Mouse (Mus musculus) heart, embryonic 13.5 days (tissue): Measurements from ENCODE around the gene Cdc73. TPM values are rescaled to one million over a fixed set of nuclear protein-coding genes. Genes with fewer than 3 reads are reported as not detected.
"Not testable (repeated sequence)": the region's sequence is repeated elsewhere in the genome, so short reads cannot be mapped to it uniquely, and the experiment has no call there.

Experiments
- ATAC-seq: fragments of 200-750 bp; cut with Nextera tagmentation; 2 replicates; pipeline ENCODE4 v1.8.0; 2017; ENCODE audit warnings: moderate TSS enrichment; ENCODE audit not compliant: insufficient number of reproducible peaks, low FRiP score, low TSS enrichment; ENCODE audit errors: extremely low read depth
- H3K27ac ChIP-seq: fragments of 300-500 bp; sonication (generic); replicated peaks from 2 replicates; pipeline ENCODE4 v1.5.1; 2015; ENCODE audit warnings: moderate library complexity, mild to moderate bottlenecking, inconsistent platforms
- H3K27me3 ChIP-seq: fragments of 300-500 bp; sonication (generic); replicated peaks from 2 replicates; pipeline ENCODE4 v1.6.1; 2015; ENCODE audit warnings: mild to moderate bottlenecking, inconsistent platforms
- H3K36me3 ChIP-seq: fragments of 300-500 bp; sonication (generic); 2 replicates; pipeline ENCODE4 v1.6.1; 2015; ENCODE audit warnings: mild to moderate bottlenecking, inconsistent platforms
- H3K4me1 ChIP-seq: fragments of 300-500 bp; sonication (generic); 2 replicates; pipeline ENCODE4 v1.6.1; 2015; ENCODE audit warnings: inconsistent platforms
- H3K4me2 ChIP-seq: fragments of 300-500 bp; sonication (generic); 2 replicates; pipeline ENCODE4 v1.6.1; 2015; ENCODE audit warnings: inconsistent platforms, mild to moderate bottlenecking, moderate library complexity
- H3K4me3 ChIP-seq: fragments of 300-500 bp; sonication (generic); 2 replicates; pipeline ENCODE4 v1.5.1; 2015; ENCODE audit warnings: moderate library complexity, mild to moderate bottlenecking, inconsistent platforms
- H3K9ac ChIP-seq: fragments of 300-500 bp; sonication (generic); 2 replicates; pipeline ENCODE4 v1.6.1; 2015; ENCODE audit warnings: inconsistent platforms, mild to moderate bottlenecking, moderate library complexity
- H3K9me3 ChIP-seq: fragments of 300-500 bp; sonication (generic); 2 replicates; pipeline ENCODE4 v1.6.1; 2016; ENCODE audit warnings: inconsistent platforms
- WGBS: fragments of 180-500 bp; shearing (Covaris S2); methylation state at CpG from one replicate; pipeline ENCODE4 v1.1.7; 2015; ENCODE audit warnings: mixed read lengths; 5-methylcytosine and 5-hydroxymethylcytosine counted together
- polyA plus RNA-seq: library from polyadenylated mRNA; unstranded; fragments of >200 nt; fragmentation: Nextera tagmentation; extraction: Ambion mirVana; gene quantifications from 2 replicates; pipeline ENCODE4 v1.2.1, GENCODE M21; 2015

Gene Cdc73
- polyA plus RNA-seq, 1 experiment from 2014 or later, result 16.7 TPM

DNA sequence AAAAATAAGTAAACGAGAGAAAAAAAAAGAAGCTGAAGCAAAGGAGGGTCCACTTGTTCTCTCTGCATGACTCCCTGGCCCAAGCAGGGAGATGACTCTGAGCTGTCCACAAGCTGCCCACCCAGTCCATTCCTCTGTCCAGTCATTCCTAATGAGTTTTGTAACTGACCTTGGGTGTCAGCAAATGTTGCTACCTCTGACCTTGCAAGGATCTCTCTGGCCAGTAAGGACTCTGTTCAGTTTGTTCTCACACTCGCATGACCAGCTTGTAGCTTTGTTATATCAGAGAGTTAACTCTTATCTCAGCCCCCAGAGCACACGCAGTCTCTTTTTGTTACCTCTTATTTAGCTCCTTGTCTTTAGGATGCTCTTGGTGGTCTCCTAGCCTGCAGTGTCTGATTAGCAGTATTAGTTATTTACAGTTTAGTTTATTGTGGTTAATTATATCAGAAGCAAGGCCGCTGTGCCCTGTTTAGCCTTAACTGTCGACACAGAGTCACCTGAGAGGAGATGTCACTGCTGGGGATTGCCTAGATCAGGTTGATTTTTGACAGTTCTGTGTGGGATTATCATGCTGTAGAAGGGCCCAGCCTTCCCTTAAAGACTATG is 21.9 kb upstream of the Cdc73 start:
- no peak for ATAC-seq
- Histone ChIP-seq H3K9ac (no peak overlapping the region), H3K4me3 (no peak overlapping the region), H3K9me3 (no peaks in the 10 kb centered on the region), H3K4me2 (no peak overlapping the region), H3K4me1 (no peaks in the 10 kb centered on the region), H3K27ac (no peak overlapping the region), H3K36me3 (no peaks in the 10 kb centered on the region), H3K27me3 (no peaks in the 10 kb centered on the region)
- WGBS, result 61% methylated on average over 5 of the region's 5 CpGs

GRCm38 (mm10) chr1:143716038-143716437 is 13.3 kb upstream of the Cdc73 start, which contains the start of gene Glrx2:
Gene Glrx2, plus strand, starts transcription at chr1:143716338.
- H3K4me3 ChIP-seq, H3K36me3 ChIP-seq, H3K9me3 ChIP-seq, ATAC-seq, H3K4me2 ChIP-seq, H3K9ac ChIP-seq, H3K27me3 ChIP-seq, H3K4me1 ChIP-seq, H3K27ac ChIP-seq: not testable (repeated sequence)
- no CpG with 5 or more reads among the region's 2 CpGs for WGBS

GRCm38 (mm10) chr1:143710627-143710976 is 7.9 kb upstream of the Cdc73 start:
- Histone ChIP-seq H3K4me2 (no peak overlapping the region), H3K9me3 (no peaks in the 10 kb centered on the region), H3K36me3 (no peaks in the 10 kb centered on the region), H3K4me1 (peaks cover 8% of the 10 kb centered on the region), H3K27ac (no peak overlapping the region), H3K27me3 (no peaks in the 10 kb centered on the region), H3K4me3 (no peak overlapping the region), H3K9ac (0 out of 2 replicates have a peak overlapping the region, but pooled peaks have one; percentile 21)
- no peak for ATAC-seq
- 18% methylated on average over 5 of the region's 5 CpGs for WGBS

- Histone ChIP-seq H3K27ac (no peak overlapping the region), H3K4me1 (peaks cover 8% of the 10 kb centered on the region), H3K27me3 (no peaks in the 10 kb centered on the region), H3K36me3 (no peaks in the 10 kb centered on the region), H3K9me3 (no peaks in the 10 kb centered on the region), H3K4me3 (no peak overlapping the region), H3K4me2 (no peak overlapping the region), H3K9ac (0 out of 2 replicates have a peak overlapping the region, but pooled peaks have one; percentile 21)
- WGBS, result 67% methylated on average over 7 of the region's 7 CpGs
- ATAC-seq, result no peak
These were observed 7.4 kb upstream of the Cdc73 start for GRCm38 (mm10) chr1:143709966-143710626.

DNA sequence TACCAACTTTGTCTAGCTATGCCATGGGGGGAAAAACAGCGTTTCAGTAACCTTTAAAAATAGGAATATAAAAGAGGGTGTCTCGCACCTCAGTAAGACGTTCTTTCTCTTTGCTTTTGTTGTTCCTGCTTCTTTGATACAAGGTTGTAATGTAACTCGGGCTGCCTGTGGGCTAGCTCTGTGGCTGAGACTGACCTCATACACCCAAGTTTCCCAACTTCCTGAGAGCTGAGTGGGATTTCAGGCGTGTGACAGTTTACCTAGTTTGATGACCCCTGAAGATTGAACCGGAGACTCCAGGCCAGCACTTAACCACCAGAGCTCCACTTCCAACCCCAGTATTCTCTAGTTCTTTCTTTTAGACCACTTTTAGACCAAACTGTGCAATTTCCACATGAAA is 5.7 kb upstream of the Cdc73 start:
- Histone ChIP-seq H3K27ac (no peak overlapping the region), H3K36me3 (no peaks in the 10 kb centered on the region), H3K4me3 (no peak overlapping the region), H3K4me2 (no peak overlapping the region), H3K9me3 (no peaks in the 10 kb centered on the region), H3K9ac (no peak overlapping the region), H3K4me1 (peaks cover 9% of the 10 kb centered on the region), H3K27me3 (no peaks in the 10 kb centered on the region)
- 61% methylated on average over 6 of the region's 6 CpGs for WGBS
- no peak for ATAC-seq

DNA sequence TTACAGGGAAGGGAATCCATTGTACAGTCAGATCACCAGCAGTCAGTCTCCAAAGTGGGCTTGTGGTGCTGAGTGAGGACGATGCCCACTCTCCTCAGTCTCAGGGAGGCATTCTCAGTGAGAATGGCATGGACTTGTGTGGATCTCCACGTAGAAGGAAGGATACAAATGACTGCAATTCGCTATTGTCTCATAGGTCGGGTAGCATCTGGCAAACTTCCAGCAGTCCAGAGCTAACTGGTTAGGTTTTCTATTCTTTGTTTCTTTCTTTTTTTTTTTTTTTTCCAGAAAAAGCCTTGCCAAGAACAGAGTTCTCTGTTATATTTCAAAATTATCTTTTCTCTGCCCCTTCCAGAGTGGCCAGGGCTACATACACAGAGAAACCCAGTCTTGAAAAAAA is 4.3 kb upstream of the Cdc73 start:
- no peak for ATAC-seq
- H3K36me3 ChIP-seq, result no peaks in the 10 kb centered on the region
- no peak overlapping the region for H3K9ac ChIP-seq
- H3K4me2 ChIP-seq, result no peak overlapping the region
- no peak overlapping the region for H3K4me3 ChIP-seq
- H3K4me1 ChIP-seq, result peaks cover 13% of the 10 kb centered on the region
- no peaks in the 10 kb centered on the region for H3K27me3 ChIP-seq
- 63% methylated on average over 4 of the region's 4 CpGs for WGBS
- no peaks in the 10 kb centered on the region for H3K9me3 ChIP-seq
- H3K27ac ChIP-seq, result no peak overlapping the region

DNA sequence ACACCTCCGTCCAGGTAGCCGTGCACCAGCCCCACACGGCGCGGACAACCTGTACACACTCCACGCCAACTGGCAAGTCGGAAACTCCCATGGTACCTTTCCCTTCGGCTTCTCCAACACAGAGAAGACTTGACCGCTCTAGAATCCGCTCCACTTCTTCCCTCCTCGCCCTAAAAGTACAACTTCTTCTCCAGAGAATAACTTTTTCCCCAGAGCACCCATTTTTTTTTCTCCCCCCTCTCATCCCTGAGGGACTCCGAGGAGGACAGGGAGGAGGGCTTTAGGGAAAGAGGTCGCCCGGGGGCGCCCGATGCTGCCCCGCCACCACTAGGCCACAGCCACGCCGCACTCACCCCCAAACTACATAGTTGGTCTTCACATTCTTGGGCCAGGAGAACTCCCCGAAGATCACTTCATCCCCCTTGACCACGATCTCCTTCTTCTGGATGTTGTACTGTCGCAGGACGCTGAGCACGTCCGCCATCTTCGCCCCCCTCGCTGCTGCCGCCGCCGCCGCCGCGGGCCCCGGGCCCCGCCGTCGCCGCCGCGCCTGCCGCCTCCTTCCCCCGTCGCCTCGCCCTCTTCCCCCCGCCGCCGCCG is 452 bp downstream of the Cdc73 start:
- peak overlapping the region; percentile 91 for H3K9ac ChIP-seq

GRCm38 (mm10) chr1:143701736-143702135 is 957 bp downstream of the Cdc73 start:
- Histone ChIP-seq H3K9me3 (no peaks in the 10 kb centered on the region), H3K9ac (peak overlapping the region; percentile 91), H3K27me3 (no peaks in the 10 kb centered on the region), H3K4me3 (peak overlapping the region; percentile 94), H3K27ac (peak overlapping the region; percentile 92), H3K36me3 (peaks cover 16% of the 10 kb centered on the region), H3K4me1 (peaks cover 23% of the 10 kb centered on the region), H3K4me2 (peak overlapping the region; percentile 85)
- under 1% methylated on average over 13 of the region's 13 CpGs for WGBS
- ATAC-seq, result no peak

More for the DNA sequence above, 452 bp downstream of the Cdc73 start:
- peak; percentile 28 for ATAC-seq
- Histone ChIP-seq H3K4me3 (peak overlapping the region; percentile 94), H3K4me2 (peak overlapping the region; percentile 85), H3K9me3 (no peaks in the 10 kb centered on the region), H3K27ac (peak overlapping the region; percentile 92), H3K27me3 (no peaks in the 10 kb centered on the region), H3K4me1 (peaks cover 23% of the 10 kb centered on the region), H3K36me3 (peaks cover 11% of the 10 kb centered on the region)
- WGBS, result under 1% methylated on average over 29 of the region's 48 CpGs

DNA sequence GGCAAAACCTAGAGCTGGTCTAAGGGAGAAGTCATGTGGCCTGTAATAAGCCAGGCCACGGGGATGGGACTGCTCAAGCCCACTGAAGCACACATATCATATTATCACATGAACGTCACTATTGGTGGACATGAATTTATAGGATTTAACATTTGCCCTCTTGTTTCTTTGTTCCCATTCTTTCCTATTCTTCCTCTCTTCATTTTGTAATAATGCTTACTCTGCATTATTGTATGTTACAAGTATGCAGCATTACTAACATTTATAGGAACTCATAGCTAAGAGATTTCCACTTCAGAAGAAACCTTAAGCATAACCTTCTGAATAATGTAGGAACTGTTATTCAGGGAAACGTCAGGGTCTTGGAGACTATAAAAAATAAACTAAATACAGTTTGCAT is 17.8 kb downstream of the Cdc73 start:
- ATAC-seq, result no peak
- H3K4me2 ChIP-seq, result no peak overlapping the region
- H3K36me3 ChIP-seq, result peaks cover 67% of the 10 kb centered on the region
- no peak overlapping the region for H3K9ac ChIP-seq
- no peaks in the 10 kb centered on the region for H3K27me3 ChIP-seq
- no peak overlapping the region for H3K27ac ChIP-seq
- no peaks in the 10 kb centered on the region for H3K4me1 ChIP-seq
- H3K9me3 ChIP-seq, result no peaks in the 10 kb centered on the region
- 93% methylated on average over 3 of the region's 3 CpGs for WGBS
- H3K4me3 ChIP-seq, result no peak overlapping the region

DNA sequence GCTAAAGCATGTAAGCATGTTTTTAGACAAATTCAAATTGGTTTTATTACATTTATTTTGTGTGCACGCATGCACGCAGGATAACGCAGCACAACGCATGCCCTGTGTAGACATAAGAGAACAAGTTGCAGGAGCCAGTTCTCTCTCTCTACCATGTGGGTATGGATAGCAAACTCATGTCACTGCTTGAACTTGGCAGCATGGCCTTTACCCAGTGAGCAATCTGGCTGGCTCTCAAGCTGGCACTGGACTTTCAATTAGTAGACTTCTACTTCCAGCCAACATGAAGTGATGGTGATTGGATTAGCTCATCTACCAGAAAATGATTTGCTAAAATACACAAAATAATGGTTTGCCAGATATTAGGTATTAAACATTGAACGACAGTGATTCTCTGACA is 21.6 kb downstream of the Cdc73 start:
- no peak overlapping the region for H3K27ac ChIP-seq
- peaks cover 66% of the 10 kb centered on the region for H3K36me3 ChIP-seq
- no peak overlapping the region for H3K4me2 ChIP-seq
- no peak for ATAC-seq
- no peaks in the 10 kb centered on the region for H3K4me1 ChIP-seq
- 95% methylated on average over 5 of the region's 5 CpGs for WGBS
- no peaks in the 10 kb centered on the region for H3K9me3 ChIP-seq
- H3K9ac ChIP-seq, result no peak overlapping the region
- no peak overlapping the region for H3K4me3 ChIP-seq
- no peaks in the 10 kb centered on the region for H3K27me3 ChIP-seq

DNA sequence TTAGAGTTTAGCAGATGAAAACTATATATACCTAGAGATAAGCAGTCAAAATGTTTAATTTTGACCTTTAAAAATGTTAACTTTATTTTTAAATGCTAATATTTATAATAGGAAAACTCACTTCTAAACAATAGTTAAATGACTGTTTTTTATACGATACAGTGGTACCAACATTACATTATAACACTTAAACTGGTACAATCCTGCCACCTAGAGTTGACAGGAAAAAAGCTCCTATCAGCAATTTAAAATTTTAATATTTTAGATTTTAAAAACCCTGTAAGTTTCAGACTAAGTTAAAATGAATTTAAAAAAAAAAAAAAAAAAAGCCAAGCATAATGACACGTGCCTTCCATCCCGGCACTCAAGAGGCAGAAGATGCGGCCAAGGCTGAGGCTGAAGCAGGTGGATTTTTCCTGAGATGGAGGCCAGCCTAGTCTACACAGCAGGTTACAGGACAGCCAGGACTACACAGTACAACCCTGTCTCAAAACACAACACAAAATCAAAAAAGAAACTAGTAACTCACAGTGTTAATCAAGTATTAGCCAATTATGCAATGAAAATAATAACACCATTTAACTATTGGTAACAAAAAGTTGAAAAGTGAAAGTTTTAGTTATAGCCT is 26.8 kb downstream of the Cdc73 start:
- ATAC-seq, result no peak
- Histone ChIP-seq H3K4me2 (no peak overlapping the region), H3K4me3 (no peak overlapping the region), H3K9me3 (no peaks in the 10 kb centered on the region), H3K9ac (no peak overlapping the region), H3K4me1 (no peaks in the 10 kb centered on the region), H3K36me3 (peaks cover 62% of the 10 kb centered on the region), H3K27me3 (no peaks in the 10 kb centered on the region), H3K27ac (no peak overlapping the region)
- 91% methylated on average over 4 of the region's 4 CpGs for WGBS
